Mouse (Mus musculus): ENCODE results near the gene Pth1r.

The Pth1r gene

DNA sequence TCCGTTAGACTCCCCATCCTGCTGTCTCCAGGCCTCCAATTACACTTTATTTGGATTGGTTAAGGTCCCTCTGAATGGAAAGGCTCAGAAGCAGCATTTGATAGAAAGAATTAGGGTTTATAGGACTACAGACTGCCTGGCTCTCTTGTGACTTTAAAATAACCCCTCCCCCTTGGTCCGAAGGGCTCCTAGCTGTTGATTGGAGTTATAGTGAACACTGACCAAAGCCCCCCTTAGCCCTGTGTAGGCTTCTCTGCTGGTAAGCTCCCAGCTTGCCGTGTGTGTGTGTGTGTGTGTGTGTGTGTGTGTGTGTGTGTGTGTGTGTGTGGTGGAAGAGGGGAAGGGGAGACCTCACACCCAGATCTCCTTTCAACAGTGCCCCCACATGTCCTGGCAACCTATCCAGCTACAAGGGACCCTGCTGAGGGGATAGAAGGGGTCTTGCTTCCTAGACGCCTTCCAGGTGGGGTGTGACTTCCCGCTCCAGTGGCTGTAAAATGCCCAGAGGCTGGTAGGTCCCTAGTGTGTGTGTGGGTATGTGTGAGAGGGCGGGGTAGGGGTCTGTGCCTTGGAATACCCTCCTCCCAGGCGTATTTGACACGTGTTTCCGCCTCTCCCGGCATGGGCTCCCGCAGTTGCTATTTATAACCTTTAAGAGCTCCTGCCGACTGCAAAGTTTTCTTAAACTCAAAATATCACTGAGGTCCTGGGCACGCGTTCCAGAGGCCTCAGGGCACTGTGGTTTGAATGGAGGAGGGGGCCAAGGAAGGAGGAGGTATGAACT lies 3.7 kb upstream of the Pth1r start:
- no peak for DNase-seq (ENCODE audit: low spot score)

DNA sequence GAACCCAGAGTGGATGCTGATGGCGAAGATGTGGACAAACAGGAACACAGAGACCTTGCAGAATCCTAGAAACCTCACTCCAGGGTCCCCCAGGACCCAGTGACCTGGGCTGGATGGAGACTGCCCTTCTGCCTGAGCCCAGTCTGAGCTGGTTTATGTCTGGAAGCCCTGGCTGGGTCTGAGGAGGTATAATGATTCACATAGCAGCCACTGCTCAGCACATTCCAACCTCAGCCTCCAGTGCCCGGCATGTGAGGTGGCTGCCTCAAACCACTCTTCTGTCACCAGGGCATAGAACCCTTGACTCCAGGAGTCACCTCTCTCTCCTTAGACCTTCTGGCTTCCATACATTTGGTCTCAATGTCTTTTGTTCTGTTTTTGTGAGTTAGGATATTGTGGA lies 1.5 kb upstream of the Pth1r start:
- DNase-seq (ENCODE audit: low spot score), result no peak

DNA sequence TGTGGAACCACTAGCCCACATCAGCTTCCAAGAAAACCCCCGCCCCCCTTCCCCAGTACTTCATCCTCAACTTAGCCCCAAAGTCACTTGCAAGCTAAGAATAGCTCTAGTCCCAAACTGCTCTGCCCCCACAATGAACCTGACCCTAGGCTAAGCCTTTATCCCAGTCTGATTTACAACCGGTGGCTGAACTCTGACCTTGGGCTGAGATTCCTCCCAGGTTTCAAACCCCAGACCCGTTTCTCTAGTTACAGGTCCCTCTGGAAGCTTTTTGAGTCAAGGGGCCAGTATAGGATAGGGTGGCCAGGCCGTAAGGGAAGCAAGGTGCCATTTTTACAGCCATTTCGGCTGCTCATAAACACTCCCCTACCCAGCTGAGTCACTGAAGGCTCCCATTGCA lies 707 bp downstream of the Pth1r start:
- DNase-seq (ENCODE audit: low spot score), result no peak

DNA sequence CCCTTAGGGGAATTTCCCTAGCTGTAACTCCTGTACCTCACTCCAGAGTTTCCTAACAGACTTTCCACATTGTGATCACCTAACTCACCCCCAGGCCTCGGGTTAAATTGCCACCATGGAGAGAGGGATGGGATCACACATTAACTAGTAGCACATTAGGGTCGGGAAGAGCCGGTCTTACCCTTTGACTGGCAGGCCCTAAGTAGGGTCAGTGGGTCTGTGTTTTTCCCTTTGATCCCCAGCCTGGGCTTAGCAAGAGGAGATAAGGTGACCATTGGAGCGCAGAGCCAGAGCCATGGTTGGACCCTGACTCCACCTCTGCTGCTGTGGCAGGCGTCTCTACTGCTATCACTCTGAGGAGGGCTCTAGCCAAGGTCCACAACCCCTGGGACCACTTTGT lies 1.2 kb downstream of the Pth1r start:
- no peak for DNase-seq (ENCODE audit: low spot score)

DNA sequence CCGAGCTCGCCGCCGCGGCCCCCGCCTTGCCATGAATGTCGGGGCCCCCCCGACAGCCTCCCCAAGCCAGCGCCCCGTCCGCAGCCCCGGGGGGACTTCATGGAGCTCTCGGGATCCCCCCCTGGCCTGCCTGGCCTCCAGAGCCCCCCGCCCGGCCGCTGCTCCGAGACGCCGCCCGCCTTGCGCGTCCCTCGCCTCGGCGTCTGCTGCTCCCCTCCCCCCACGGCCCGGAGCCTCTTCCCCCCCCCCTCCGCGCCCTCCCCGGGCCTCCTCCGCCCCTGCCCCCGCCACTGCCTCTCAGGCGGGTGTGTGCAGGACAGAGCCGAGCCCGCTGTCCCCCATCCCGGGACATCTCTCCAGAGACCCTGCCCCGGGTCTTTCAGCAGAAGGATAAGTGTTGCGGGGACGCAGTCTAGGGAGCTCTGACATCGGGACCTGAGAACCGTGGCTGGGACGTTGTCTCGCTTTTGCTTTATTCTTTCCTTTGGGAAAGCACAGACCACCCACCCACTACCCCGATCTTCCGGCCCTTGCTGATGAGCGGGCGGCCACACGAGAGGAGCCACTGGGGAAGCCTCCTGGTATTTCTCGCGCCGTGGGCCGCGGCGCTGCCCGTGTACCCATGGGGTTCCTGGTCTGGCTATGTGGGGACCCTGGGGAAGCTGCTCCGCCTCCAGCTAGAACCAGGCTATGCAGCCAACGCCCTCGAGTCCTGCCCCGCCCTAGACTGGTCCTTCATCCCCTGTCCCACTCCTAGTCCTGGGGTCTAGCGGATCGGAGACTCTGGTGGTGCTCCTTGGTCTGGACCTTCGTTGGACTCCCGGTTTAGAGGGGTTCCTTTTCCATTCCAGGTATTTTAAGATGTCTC lies 3.3 kb downstream of the Pth1r start:
- DNase-seq (ENCODE audit: low spot score), result no peak

DNA sequence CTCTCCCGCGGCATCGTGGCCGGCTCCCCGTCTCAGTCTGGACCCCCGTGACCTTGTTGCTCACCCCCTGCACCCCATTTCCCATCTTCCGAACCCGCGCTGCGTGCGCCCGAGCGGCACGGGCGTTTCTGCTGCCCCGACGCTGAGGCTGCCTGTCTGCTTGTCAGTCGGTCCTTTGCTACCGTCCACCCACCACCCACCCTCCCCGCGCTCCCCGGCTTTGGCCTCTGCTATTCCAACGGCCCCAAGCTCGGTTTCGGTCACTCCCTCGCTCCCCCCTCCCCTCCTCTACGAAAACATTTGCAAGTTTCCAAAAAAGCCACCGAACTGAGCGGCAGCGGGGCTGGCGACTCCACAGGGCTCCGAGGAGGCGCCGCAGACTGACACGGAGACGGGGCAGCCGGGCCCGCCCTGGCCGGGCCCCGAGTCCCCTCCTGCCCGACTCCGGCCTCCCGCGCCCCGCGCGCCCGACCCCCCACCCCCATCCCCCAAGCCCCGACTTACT lies 3.9 kb downstream of the Pth1r start:
- no peak for DNase-seq (ENCODE audit: low spot score)

DNA sequence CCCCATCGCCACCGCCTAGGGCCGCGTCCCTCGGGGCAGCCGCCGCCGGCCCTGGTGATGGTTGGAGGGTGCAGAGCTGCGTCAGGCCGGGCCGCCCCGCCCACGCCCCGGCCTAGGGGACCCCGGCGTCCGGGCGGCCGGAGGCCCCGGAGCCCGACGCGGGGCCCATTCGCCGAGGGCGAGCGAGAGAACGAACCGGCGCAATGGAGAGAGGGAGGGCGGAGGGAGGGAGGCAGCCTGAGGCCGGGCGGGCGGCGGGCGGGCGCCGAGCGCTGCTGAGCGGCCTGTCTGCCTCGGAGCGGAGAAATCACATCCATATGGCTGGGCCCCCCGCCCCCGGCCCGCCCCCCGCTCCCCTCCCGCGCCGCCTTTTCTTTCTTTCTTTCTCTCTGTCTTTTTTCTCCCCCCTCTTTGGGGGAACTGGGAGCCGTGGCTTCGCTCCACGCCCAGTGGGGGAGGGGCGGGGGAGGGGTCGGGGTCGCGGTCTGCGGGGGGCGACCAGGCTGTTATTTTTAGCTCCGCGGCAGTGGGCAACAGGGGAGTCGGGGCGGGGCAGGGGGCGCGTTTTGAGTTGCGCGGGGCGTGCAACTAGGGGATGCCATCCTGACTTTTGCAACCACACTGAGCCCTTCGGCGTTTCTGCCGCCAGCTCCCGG lies 4.5 kb downstream of the Pth1r start:
- no peak for DNase-seq (ENCODE audit: low spot score)

DNA sequence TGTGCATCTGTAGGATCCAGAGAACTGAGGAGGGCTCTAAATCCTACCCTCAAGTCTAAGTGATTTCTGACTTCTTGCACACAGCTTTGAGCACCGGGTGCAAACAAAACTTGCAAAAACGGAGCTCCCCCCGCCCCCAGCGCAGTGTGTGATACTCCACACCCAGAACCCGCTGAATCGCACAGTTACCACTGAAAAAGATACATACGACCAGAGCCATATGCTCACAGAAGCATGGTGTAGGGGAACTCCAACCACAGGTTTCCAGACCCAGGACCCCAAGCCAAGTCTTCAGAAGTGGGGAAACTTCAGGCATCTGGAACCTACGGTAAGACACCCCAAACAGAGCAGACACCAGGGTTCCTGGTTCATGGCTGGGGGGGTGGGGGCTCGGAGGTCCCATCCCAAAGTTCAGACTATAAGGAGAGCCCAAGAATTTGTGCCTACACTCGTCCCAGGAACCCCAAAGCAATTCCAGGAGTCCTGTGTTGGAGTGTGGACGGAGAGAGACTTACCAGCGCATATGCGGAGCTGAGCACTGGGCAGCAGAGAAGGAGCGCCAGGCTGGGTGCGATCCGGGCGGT lies 5.1 kb downstream of the Pth1r start, which contains the start of gene Myl3:
Gene Myl3 (plus strand): TSS at position 151 of the 584 bp plus-strand sequence.
- DNase-seq (ENCODE audit: low spot score), result no peak

DNA sequence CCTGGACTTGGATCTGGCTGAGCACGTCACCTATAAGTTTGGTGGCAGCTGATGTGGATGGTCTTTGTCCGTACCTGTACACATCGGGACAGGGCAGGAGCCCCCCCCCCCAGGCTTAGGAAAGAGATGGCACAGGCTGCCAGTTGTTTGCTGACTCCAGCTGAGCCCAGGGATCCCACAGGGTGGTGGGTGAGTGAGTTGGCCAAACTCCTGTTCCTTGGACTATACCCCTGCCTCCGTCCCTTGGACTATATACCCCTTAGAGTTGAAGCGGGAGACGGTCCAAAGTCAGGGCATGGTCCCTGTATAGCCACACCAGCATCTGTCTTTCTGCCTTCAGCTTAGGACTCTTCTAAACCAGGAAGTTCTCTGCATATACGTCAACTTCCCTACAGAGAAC lies 7.0 kb downstream of the Pth1r start:
- no peak for DNase-seq (ENCODE audit: low spot score)

DNA sequence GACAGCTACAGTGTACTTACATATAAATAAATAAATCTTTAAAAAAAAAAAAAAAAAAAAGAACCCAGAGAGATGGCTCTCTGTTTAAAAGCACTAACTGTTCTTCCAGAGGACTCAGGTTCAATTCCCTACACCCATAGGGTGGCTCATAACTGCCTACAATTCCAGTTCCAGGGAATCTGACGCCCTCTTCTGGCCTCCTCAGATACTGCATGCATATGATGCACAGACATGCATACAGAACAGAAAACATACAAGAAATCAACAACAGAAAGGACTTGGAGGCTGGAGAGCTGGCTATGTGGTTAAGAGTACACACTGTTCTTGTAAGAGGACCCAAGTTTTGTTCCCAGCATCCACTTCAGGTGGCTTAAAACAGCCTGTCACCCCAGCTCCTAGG lies 8.9 kb downstream of the Pth1r start:
- no peak for DNase-seq (ENCODE audit: low spot score)

DNA sequence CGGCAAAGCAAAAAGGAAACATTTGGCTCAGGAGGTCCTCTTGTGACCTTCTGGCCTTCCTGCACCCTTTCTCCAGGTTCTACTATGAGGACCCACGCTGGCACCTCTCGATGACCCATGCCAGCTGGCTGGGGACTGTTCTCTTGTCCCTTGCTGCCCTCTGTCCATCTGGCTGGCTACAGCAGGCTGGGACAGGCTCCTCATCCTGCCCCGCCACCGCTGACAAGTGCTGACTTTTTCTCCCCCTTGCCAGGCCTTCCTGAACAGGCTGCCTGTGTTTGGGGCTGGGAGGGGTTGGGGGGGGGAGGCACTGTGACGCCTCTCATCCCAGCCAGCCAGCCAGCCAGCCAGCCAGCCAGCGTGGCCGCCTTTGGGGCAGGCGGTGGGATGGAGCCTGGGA lies 10.6 kb downstream of the Pth1r start:
- DNase-seq (ENCODE audit: low spot score), result no peak

DNA sequence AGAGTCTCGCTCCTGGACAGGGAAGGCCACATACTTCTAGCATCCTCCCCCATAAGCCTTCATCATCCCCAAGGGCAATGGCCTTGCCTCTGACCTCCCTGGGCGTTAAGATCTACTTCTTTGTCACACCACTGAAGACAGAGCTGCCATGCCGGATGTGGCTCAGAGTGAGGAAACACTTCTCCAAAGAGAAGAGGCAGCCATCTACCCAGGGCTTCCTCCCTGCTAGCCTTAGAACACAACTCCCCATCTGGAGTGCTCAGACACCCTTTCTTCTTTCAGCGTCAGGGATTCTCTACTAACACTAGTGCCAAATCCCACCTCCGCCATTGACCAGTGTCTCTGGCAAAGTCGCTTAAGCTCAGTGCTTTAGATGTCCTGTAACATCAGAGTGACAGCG lies 12.8 kb downstream of the Pth1r start:
- DNase-seq (ENCODE audit: low spot score), result no peak

DNA sequence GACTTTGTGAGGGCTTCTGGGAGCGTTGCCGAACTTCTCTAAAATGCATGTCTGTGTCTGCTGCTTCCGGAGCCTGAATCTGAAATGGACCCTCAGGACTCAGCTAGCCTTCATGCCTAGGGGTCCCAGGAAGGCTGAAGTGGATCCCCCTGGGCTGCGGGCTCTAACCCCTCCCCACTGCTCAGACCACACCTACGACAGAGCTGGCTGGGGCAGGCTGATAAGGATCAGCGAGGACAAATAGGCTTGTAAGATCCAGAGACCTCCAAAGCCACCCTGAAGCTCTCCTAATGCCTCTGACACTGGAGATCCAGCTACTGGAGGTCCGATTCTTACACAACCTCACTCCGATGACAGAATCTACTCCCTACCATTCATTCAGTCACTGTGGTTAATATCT lies 13.8 kb downstream of the Pth1r start:
- DNase-seq (ENCODE audit: low spot score), result no peak

DNA sequence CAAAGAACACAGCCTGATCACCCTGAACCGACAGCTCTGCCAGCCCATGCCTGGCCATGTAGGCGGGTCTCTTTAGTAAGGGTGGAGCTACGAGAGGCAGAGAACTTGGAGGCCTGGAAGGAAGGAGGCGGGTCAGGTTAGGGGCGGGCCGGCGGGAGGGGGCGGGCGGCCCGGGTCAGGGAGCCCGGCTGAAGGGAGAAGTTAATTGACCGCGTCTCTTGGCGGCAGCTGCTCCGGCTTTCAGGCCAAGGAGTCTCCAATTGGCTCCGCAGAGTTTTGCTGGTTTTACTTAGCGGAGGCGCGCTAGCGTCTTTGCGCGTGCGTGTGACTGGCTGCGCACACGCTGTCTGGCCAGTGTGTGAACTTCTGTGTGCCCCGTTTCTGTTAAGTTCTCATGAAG lies 14.3 kb downstream of the Pth1r start:
- DNase-seq (ENCODE audit: low spot score), result peak; percentile 81

DNA sequence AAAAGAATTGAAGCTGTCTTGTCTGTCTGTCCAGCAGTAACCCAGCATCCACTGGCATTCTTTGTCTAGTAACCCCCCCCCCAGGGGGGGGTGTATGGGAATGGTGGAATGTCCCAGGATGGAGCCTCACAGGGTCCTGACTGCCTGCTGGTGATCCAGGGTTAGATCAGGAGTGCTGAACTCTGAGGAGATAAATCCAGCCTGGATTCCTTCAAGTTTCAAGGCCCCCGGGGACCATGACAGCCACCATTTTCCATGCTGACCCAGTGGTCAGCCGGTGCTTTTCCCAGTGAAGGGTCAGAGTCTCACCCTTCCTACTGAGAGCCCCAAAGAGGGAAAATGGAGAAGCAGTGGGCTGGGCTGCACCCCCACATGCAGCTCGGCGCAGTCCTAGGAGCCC lies 15.1 kb downstream of the Pth1r start:
- DNase-seq (ENCODE audit: low spot score), result no peak

DNA sequence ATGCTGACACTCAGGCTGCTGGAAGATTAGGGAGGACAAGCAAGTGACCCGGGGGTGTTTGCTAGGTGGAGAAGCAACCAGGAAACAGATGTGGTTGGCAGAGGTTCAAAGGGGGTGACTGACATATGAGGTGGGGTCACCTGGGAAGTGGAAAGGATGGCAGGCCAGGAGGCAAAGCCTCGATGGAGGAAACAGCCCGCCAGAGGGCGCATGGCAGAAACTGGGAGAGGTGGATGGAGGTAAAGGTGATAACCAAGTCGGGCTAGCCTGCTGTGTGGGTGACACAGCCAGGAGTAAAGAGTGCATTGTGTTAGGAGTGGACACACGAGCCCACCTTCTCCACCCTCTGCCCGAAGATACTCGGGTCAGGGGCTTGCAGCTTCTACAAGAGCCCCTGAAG lies 17.1 kb downstream of the Pth1r start:
- no peak for DNase-seq (ENCODE audit: low spot score)

DNA sequence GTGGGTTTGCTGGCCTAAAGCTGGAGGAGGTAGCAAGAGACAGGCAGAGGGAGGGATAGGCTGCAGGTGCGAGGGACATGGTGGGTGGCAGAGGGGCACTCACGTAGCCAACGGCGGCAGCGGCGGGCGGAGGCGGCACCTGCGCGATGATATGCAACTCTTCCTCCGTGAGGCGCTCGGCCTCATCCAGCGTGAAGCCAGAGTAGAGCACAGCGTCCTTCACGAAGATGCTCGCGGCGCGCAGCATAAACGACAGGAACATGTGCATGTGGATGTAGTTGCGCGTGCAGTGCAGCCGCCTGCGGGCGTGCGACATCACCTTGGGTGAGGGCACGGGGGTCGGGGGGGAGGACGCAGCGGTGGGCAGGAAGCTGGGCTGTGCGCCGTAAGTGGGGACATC lies 20.1 kb downstream of the Pth1r start:
- no peak for DNase-seq (ENCODE audit: low spot score)

DNA sequence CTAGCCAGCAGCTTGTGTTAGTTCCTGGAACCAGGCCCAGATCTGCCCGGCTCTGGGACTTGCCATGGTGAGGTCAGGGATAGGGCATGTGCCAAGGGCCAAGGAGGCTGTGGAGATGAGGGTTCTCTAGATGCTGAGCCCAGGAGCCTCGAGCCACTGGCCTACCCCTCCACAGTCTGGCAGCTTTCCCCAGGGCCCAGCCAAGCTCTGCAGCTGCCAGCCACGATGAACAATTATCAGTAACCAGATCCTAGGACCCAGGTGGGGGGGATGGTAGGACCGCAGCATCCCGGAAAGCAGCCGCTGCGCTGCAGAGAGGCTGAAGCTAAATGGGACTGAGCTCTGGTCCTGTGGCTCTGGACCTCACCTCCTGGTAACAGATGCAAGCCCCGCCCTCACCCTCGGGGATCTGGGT lies 21.2 kb downstream of the Pth1r start:
- peak; percentile 66 for DNase-seq (ENCODE audit: low spot score)

DNA sequence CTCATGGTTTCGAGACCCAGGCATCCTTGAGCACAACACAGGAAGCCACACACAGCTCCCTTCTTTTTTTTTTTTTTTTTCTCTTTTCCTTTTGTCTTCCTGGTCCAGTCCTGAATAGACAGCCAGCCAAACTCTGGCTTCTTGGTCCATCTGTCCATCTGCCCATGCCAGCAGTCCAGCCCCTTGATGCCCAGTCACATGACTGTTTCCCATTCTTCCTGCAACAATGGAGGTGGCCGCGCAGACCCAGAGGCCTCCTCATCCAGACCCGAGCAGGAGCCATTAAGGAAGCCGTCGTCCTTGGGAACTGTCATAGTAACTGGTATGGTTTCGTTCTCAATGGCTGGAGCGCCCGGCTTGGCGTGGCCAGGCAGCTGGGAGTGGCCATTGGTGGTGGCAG lies 24.9 kb downstream of the Pth1r start:
- DNase-seq (ENCODE audit: low spot score), result no peak

DNA sequence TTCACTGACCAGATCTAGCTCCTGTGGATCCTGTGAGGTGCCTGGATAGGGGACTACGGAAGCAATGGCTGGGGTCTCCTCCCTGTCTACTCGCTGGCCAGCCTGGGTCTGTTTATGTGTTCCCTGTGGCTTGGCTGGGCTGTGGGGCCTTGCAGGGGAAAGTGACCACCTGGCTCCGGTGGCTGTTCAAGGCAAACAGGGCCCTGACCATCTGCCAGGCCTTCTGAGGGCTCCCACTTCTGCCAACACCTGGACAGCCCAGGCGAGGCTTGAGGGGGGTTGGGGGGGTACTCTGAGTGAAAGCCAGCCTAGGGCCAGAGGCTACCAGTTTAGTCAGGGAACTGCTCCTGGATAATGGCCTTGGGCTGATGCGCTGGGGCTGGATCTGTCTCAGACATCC lies 27.0 kb downstream of the Pth1r start:
- DNase-seq (ENCODE audit: low spot score), result no peak

DNA sequence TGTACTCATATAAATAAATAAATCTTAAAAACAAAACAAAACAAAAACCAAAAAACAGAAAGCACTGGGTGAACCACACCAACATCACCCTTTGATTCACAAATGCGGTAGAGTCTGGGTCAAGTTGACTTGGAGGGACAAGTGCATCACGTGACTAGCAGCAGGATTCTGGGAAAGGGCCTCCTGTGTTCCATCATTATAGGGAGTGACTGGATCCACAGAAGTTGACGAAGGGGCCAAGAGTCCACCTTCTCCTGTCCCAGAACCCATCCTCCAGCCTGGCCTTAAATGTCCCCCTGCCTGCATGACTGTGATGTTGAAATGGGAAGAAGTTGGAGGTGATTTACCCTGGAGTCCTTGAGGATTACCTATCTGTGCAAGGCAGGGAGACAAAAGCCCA lies 28.1 kb downstream of the Pth1r start:
- DNase-seq (ENCODE audit: low spot score), result no peak

DNA sequence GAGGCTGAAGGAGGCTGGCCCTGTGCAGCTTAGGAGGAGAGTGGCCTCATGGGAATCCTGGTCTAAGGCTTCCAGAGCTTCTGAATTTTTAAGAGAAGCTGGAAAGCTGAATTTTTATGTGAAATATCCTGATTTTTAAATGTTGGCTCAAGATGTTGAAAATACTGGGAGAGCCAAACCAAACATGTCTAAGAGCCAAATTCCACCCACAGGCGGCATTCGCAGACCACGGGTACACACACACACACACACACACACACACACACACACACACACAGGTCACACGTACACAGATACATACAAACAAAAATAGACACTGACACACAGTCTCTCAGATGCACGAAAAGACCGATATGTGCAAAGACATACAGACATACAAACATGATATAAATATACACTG lies 28.9 kb downstream of the Pth1r start:
- DNase-seq (ENCODE audit: low spot score), result no peak
